Mouse (Mus musculus): ENCODE measurements at regions not wholly inside any gene's neighbourhood (a gene's known extent, or its start where the extent isn't known, plus 50 kb on each side); places are given as distances from the start of the nearest gene placed in this dataset.

- no peak for DNase-seq (ENCODE audit: low spot score)
Observed at GRCm38 (mm10) chr3:52422826-52423225, 154.7 kb downstream of the Foxo1 start.

GRCm38 (mm10) chr3:52416261-52416660 lies 148.1 kb downstream of the Foxo1 start:
- no peak for DNase-seq (ENCODE audit: low spot score)

- DNase-seq (ENCODE audit: low spot score), result no peak
Observed at GRCm38 (mm10) chr3:52415361-52415760, 147.2 kb downstream of the Foxo1 start.

GRCm38 (mm10) chr3:52414017-52414416 lies 145.9 kb downstream of the Foxo1 start:
- no peak for DNase-seq (ENCODE audit: low spot score)

GRCm38 (mm10) chr3:52413187-52413746 lies 145.1 kb downstream of the Foxo1 start:
- peak; percentile 77 for DNase-seq (ENCODE audit: low spot score)

- DNase-seq (ENCODE audit: low spot score), result no peak
Observed at GRCm38 (mm10) chr3:52411356-52411755, 143.2 kb downstream of the Foxo1 start.

- DNase-seq (ENCODE audit: low spot score), result no peak
Observed at GRCm38 (mm10) chr3:52409465-52409864, 141.3 kb downstream of the Foxo1 start.

GRCm38 (mm10) chr3:52406778-52407318 lies 138.7 kb downstream of the Foxo1 start:
- DNase-seq (ENCODE audit: low spot score), result no peak

GRCm38 (mm10) chr3:52404636-52405035 lies 136.5 kb downstream of the Foxo1 start:
- no peak for DNase-seq (ENCODE audit: low spot score)

- DNase-seq (ENCODE audit: low spot score), result no peak
Observed at GRCm38 (mm10) chr3:52403032-52403431, 134.9 kb downstream of the Foxo1 start.
